Mouse (Mus musculus): ENCODE measurements around the gene Dgki.

DNA sequence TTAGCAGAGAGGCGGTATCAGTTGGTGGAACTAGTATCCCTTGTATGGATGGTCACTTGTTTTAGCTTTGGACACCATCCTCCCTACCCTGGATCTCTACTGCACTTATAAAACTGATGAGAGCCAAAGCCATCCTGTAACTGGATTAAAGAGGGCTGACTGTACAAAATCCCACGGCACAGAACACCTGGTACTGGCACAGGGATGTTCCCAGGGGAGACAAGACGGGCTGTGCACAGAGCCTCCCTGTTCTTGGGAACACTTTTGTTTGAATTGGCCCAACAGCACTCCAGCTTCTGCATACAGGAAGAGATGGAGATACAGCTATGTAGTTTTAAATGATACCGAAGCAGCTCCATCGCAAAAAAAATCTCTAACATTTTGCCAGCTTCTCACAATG, 395.1 kb downstream of the Dgki start:
- TF ChIP-seq POLR2AphosphoS2 (IDR thresholded peaks at IDR 0.05; ENCODE audit: low read length) (no peak), CTCF (IDR thresholded peaks at IDR 0.05 in 2 of 3, conservative IDR thresholded peaks at IDR 0.05 in 1 of 3; ENCODE audit: control insufficient read depth in 1 of 3, insufficient read depth in 1 of 3, low read depth in 2 of 3, low read length in 3 of 3, poor library complexity in 1 of 3, severe bottlenecking in 1 of 3) (no peak), MAZ (IDR thresholded peaks at IDR 0.05; ENCODE audit: low read depth, low read length) (no peak), HCFC1 (IDR thresholded peaks at IDR 0.05; ENCODE audit: low read depth, low read length) (no peak), RCOR1 (IDR thresholded peaks at IDR 0.05; ENCODE audit: low read depth, low read length) (no peak), CHD2 (IDR thresholded peaks at IDR 0.05; ENCODE audit: low read length) (no peak), POLR2A (IDR thresholded peaks at IDR 0.05; ENCODE audit: control insufficient read depth in 1 of 2, insufficient read depth in 1 of 2, low read depth in 1 of 2, low read length in 2 of 2, poor library complexity in 1 of 2) (no peak), MEF2A (IDR thresholded peaks at IDR 0.05; ENCODE audit: extremely low read depth, insufficient replicate concordance, low read depth, low read length, poor library complexity, severe bottlenecking) (no peak), TCF12 (IDR thresholded peaks at IDR 0.05; ENCODE audit: low read depth, low read length) (no peak), CHD1 (IDR thresholded peaks at IDR 0.05; ENCODE audit: low read depth, low read length) (no peak)
